In the genomic region with DNA sequence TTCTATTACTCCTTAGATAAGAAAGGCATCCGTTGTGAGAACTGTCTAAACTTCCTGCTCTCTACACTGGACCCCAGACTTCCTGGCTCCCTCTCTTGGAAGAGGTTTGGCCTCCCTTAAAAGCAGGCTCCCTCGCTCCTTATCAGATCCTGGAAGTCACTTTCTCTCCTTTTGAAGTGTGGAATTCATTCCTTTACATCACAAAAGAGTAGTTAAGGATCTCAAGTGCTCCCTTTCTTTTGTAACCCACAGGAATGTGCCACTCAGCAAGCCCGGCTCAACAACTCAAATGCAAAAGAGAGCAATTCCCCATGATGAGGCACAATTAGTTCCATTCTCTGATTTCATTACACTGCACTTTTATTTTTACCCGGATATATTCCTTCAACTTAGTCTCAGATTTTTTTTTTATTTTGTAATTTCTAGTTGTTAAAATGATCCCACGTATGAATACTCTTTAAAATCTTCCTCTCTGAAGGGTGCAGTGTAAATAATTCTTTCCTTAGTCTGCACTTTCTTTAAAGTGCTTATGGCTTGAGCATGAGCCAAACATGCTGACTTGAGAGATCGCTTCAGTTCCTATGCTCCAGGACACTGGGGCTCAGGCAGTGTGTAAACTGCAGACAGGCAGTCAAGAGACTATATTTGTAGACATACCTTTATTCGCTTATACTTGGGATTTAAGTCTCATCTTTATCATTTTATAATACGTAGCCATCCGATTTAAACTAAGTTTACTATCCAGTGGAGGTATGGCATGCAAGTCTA, we compare ENCODE assay signal across 13 mouse cellular contexts.
DNase-seq lines count a peak whose midpoint lies in the region; ATAC-seq lines count a peak whose summit lies in the region.
"Had no signal": no experiment of that assay in that cellular context is flagged by ENCODE, and none has a peak within 500 bp of the region (broad histone marks: within the 10 kb centered on the region; RNA-seq: fewer than 3 reads in every experiment).

No protein-coding gene starts in this region.

- H3K27me3 ChIP-seq in midbrain, embryonic 10.5 days (ENCODE audit: low read depth, poor library complexity, severe bottlenecking) = no peaks in the 10 kb centered on the region
- no peaks in the 10 kb centered on the region for H3K27me3 ChIP-seq in midbrain, embryonic 16.5 days (ENCODE audit: control insufficient read depth, insufficient read depth, low read depth, low read length)
- H3K27me3 ChIP-seq in forebrain, embryonic 11.5 days (ENCODE audit: control insufficient read depth, insufficient read depth, low read length) = no peaks in the 10 kb centered on the region
- H3K27me3 ChIP-seq: hindbrain, embryonic 12.5 days had no signal

- ATAC-seq in midbrain, embryonic 16.5 days = no peak
- ATAC-seq in forebrain, embryonic 11.5 days (replicated peaks; ENCODE audit: low FRiP score) = peak; percentile 71
- ATAC-seq: liver, postnatal 0 days had no signal

- H3K4me1 ChIP-seq in midbrain, embryonic 10.5 days = peaks cover 36% of the 10 kb centered on the region
- peaks cover 4% of the 10 kb centered on the region; the same call in 1 of the 2 replicates for H3K4me1 ChIP-seq in midbrain, embryonic 16.5 days (ENCODE audit: control insufficient read depth, insufficient read depth, low read length)
- peaks cover 6% of the 10 kb centered on the region; the same call in 1 of the 2 replicates for H3K4me1 ChIP-seq in forebrain, embryonic 11.5 days (replicated peaks; ENCODE audit: control insufficient read depth, insufficient read depth, low read length)

- no peak overlapping the region for H3K9ac ChIP-seq in midbrain, embryonic 16.5 days (ENCODE audit: low read depth, low read length)
- H3K9ac ChIP-seq in forebrain, embryonic 11.5 days (ENCODE audit: low read length) = no peak overlapping the region
- H3K9ac ChIP-seq: hindbrain, embryonic 12.5 days; liver, postnatal 0 days had no signal

- peak; percentile 15 for DNase-seq in midbrain, embryonic 10.5 days (ENCODE audit: low spot score)
- peak; percentile 97 for DNase-seq in ZHBTc4 (ENCODE audit: low read depth, low spot score)
- no peak for DNase-seq in forebrain, embryonic 11.5 days (ENCODE audit: low spot score)
- DNase-seq in lung, postnatal 14 days = peak; percentile 19
- DNase-seq in ovary, postnatal 14 days (ENCODE audit: low spot score) = no peak
- no peak for DNase-seq in urinary bladder, adult 18-20 months (ENCODE audit: low spot score in 2 of 2)
- DNase-seq: adrenal gland, adult 2 months; cerebellum, adult 11 months; gastrocnemius, postnatal 14 days; liver, postnatal 0 days; right cerebral cortex, postnatal 4 days had no signal

- H3K4me3 ChIP-seq in midbrain, embryonic 10.5 days = no peak overlapping the region
- H3K4me3 ChIP-seq in midbrain, embryonic 16.5 days (ENCODE audit: low read depth, low read length) = no peak overlapping the region
- no peak overlapping the region for H3K4me3 ChIP-seq in forebrain, embryonic 11.5 days (ENCODE audit: low read depth, low read length)
- H3K4me3 ChIP-seq: hindbrain, embryonic 12.5 days had no signal

- H3K27ac ChIP-seq in midbrain, embryonic 10.5 days (replicated peaks) = 0 out of 2 replicates have a peak overlapping the region, but pooled peaks have one; percentile 17
- no peak overlapping the region for H3K27ac ChIP-seq in midbrain, embryonic 16.5 days (ENCODE audit: low read length)
- H3K27ac ChIP-seq in forebrain, embryonic 11.5 days (ENCODE audit: low read depth, low read length) = no peak overlapping the region
- H3K27ac ChIP-seq: hindbrain, embryonic 12.5 days had no signal

- H3K36me3 ChIP-seq in midbrain, embryonic 10.5 days = no peaks in the 10 kb centered on the region
- H3K36me3 ChIP-seq in midbrain, embryonic 16.5 days (ENCODE audit: control insufficient read depth, insufficient read depth, low read length) = no peaks in the 10 kb centered on the region
- H3K36me3 ChIP-seq in forebrain, embryonic 11.5 days (ENCODE audit: control insufficient read depth, insufficient read depth, low read length) = no peaks in the 10 kb centered on the region
- H3K36me3 ChIP-seq: hindbrain, embryonic 12.5 days had no signal

- 19% methylated on average over 9 of the region's 9 CpGs for WGBS in midbrain, embryonic 10.5 days
- WGBS in midbrain, embryonic 16.5 days = 21% methylated on average over 9 of the region's 9 CpGs
- 20% methylated on average over 9 of the region's 9 CpGs for WGBS in forebrain, embryonic 11.5 days

- no peaks in the 10 kb centered on the region for H3K9me3 ChIP-seq in midbrain, embryonic 10.5 days (replicated peaks)
- no peaks in the 10 kb centered on the region for H3K9me3 ChIP-seq in midbrain, embryonic 16.5 days (replicated peaks; ENCODE audit: control insufficient read depth, low read length, poor library complexity, severe bottlenecking)
- H3K9me3 ChIP-seq in forebrain, embryonic 11.5 days (ENCODE audit: control insufficient read depth, low read length) = no peaks in the 10 kb centered on the region
- H3K9me3 ChIP-seq: hindbrain, embryonic 12.5 days had no signal

- no peak overlapping the region for H3K4me2 ChIP-seq in midbrain, embryonic 16.5 days (ENCODE audit: low read length)
- no peak overlapping the region for H3K4me2 ChIP-seq in forebrain, embryonic 11.5 days (ENCODE audit: low read depth, low read length, severe bottlenecking)
- H3K4me2 ChIP-seq: hindbrain, embryonic 12.5 days had no signal

Comparison
In these comparisons a context has a peak if more than half of its experiments do, and no peak if none do; other contexts are left out.
1. DNase-seq: peak in midbrain, embryonic 10.5 days (single experiment), ZHBTc4 (single experiment) and lung, postnatal 14 days (single experiment); none in forebrain, embryonic 11.5 days (single experiment), ovary, postnatal 14 days (single experiment) and urinary bladder, adult 18-20 months (0 of 2).